Mouse (Mus musculus): ENCODE measurements at regions not wholly inside any gene's neighbourhood (a gene's known extent, or its start where the extent isn't known, plus 50 kb on each side); places are given as distances from the start of the nearest gene placed in this dataset.
A peak's percentile ranks its signal among the peaks of the same experiment; 100 is the strongest.

DNA sequence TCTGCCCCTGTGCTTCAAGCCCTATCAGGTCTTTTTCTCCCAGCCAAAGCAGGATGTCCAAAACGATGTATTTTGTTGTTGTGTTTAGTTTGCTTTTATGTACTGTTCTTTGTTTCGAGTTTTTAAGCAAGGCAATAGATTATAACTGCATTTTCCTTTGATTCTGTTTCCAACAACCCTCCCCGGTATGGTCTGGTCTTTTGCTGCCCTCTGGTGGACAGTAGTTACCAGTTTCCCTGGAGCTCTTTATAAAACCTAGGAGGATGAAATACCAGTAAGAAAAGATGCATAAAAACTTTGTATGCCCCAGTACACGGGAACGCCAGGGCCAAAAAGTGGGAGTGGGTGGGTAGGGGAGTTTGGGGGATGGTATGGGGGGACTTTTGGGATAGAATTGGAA, 73.9 kb upstream of the Itm2a start:
- peak; percentile 74 for TF ChIP-seq CTCF (conservative IDR thresholded peaks at IDR 0.05)
- Histone ChIP-seq H3K4me3 (no peak overlapping the region), H3K27ac (no peak overlapping the region)
- peak; percentile 27 to 28 for DNase-seq (ENCODE audit: low spot score in 2 of 2)

DNA sequence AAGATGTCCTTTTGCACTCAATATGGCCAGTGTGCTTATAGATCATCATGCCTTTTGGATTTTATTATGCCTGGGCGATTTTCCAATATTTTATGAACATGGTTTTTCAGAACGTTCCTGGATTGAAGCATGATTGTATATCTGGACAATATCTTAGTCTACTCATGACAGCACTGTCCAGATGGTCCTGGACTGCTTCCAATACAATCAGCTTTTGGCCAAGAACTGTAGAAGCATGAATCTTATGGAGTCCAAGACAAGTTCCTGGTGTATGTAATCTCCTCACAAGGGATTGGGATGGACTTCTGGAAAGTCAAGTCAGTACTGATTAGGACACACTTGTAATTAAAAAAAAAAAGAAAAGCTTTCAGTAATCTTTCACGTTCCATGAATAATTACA, 66.1 kb upstream of the Itm2a start:
- no peak overlapping the region for H3K4me3 ChIP-seq
- no peak for DNase-seq (ENCODE audit: low spot score in 2 of 2)
- TF ChIP-seq CTCF (conservative IDR thresholded peaks at IDR 0.05): no peak
- H3K27ac ChIP-seq: no peak overlapping the region
